Mouse (Mus musculus): ENCODE measurements at regions not wholly inside any gene's neighbourhood (a gene's known extent, or its start where the extent isn't known, plus 50 kb on each side); places are given as distances from the start of the nearest gene placed in this dataset.

DNA sequence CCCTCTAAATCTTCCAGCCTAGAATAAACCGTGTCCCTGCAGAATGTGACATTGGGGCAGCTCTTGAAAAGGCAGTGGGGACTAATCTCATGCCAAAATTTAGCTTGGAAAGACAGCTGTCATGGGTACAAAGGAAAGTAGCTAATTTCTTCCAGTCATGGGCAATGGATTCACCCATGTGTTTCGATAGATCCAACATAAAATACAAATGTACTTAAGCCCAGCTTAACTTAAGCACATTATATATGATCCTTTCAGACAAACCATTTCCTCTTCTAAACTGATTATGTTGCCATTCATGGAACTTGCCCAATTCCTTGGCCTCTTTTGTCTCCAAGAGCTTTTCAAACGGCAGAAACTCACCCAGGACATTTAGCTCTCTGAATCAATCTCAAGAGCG, 970.5 kb downstream of the Defb40 start:
- TF ChIP-seq EP300 (optimal IDR thresholded peaks at IDR 0.05), result no peak
- no peak for TF ChIP-seq CTCF (IDR thresholded peaks at IDR 0.05; ENCODE audit: low read depth)

All from stomach, postnatal 0 days (tissue).